Mouse (Mus musculus) lung, adult 18-20 months (tissue): ENCODE measurements at regions not wholly inside any gene's neighbourhood (a gene's known extent, or its start where the extent isn't known, plus 50 kb on each side); places are given as distances from the start of the nearest gene placed in this dataset.

Source experiments
- DNase-seq, 2 experiments: peaks; one replicate each; pipeline ENCODE4 v3.0.0; 2022; ENCODE audit warnings: mixed read lengths in 2 of 2

DNA sequence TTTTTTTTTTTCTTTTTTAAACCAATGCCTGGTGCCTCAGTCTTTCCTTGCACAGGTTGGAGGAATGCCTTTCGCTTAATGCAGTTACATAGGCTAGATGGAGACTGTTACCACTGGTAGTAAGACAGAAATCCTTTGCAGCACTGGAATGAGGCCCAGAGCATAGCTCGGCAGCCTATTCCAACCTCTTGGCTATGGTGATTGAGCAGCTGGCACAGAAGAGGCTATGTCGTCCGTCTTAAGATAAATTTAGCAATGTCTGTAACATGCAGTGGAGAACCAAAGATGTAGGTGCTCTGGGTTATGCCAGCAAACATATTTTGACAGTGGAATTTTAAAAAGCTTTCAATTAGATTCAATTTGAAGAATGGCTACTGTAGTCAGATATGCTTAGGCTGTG is 343.2 kb upstream of the Fam98a start:
- DNase-seq = no peak

- DNase-seq = no peak
These were observed 341.8 kb upstream of the Fam98a start for GRCm38 (mm10) chr17:75893559-75893958.

DNA sequence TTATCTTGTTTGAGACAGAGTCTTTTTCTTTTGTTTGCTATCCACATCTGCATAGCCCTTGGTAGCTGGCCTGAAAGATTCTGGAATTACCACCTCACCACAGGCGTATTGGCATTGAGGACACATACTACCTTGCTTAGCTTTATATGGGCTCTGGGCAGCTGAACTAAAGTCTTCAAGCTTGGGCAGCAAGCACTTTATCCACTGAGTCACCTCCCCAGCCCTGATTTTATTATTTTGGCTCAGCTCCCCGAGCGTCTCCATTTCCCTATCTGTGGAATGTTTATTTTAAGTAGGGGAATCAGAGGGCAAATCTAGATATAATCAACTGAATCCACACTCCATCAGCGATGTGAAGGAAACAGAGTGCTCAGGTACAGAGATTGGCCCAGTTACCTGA is 340.4 kb upstream of the Fam98a start:
- no peak for DNase-seq

DNA sequence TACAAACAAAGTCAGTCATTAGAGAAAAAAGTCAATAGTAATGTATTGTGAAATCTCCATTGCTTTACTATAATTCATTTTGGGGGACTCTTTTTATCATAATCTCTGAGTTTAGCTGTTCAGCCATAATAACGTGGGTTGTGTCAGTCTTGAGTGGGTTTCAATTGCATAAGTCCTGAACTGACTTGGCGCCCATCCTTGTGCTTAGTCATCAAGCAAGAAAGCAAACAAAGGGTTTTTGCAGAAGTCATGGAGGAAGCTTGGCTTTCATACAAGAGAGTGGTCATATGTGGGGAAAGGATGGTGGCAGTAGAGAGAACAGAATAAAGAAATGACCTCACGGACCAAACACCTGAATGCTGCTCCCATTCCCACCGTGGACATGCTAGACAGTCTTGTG is 339.8 kb upstream of the Fam98a start:
- DNase-seq = peak in 1 of 2 experiments; percentile 1

DNA sequence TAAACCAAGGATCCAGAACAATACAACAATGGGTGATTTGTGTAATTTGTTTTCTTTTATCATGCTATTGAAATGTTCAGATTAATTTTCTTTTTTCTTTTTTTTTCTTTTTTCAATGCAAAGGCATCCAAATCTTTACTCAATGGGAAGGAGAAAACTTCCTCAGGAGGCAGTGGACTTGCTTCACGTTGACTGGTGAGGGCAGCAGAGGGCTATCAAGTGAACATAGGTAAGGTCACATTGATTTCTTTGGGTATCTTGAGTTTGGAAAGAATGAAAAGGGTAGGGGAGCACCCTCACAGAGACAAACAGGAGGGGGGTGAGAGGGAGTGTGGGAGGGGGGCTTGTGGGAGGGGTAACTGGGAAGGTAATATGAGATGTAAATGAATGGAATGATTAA is 326.1 kb upstream of the Fam98a start:
- no peak for DNase-seq

DNA sequence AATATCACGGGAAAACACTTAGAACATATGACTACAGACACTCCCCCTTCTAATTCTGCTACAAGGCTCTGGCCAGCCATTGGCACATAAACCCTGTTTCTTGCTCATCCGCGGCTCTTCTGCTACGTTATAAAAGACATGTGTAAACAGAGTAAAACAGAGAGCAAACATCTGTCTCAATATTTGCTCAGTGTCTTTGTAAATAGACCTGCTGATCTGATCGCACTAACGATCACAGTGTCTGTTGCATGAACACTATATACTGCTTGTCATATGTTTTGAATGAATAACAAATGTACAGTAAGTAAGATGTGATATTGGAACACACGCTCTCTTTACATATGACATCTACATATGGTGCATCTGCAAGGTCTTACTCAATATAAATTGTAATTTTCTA is 325.1 kb upstream of the Fam98a start:
- DNase-seq = no peak

GRCm38 (mm10) chr17:75874535-75874934 is 322.8 kb upstream of the Fam98a start:
- DNase-seq = no peak

- DNase-seq = no peak
These were observed 318.7 kb upstream of the Fam98a start for GRCm38 (mm10) chr17:75870492-75870891.

- no peak for DNase-seq
These were observed 305.3 kb upstream of the Fam98a start for GRCm38 (mm10) chr17:75857015-75857414.

GRCm38 (mm10) chr17:75815997-75816626 is 264.4 kb upstream of the Fam98a start:
- no peak for DNase-seq

DNA sequence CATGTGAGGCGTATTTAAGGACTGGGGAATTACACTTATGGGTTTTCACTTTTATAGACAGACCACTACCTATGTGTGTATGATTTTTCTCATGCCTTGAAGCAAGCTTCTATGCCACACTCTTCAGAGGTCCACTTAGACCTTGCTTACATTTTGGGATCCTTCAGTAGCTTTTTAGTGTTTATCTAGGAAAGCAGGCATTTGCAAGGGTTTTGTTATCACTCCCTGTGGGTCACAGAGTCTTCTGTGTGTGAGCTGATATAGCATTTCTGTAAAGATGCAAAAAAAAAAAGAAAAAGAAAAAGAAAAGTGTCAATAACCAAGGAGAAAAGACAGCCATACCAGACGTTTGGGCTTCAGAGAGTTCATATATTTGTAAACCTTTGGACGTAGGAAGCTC is 260.4 kb upstream of the Fam98a start:
- DNase-seq = no peak

GRCm38 (mm10) chr17:75808524-75809326 is 257.0 kb upstream of the Fam98a start:
- no peak for DNase-seq

GRCm38 (mm10) chr17:75808025-75808424 is 256.3 kb upstream of the Fam98a start:
- no peak for DNase-seq

GRCm38 (mm10) chr17:75804358-75804757 is 252.6 kb upstream of the Fam98a start:
- no peak for DNase-seq

GRCm38 (mm10) chr17:75796380-75796779 is 244.6 kb upstream of the Fam98a start:
- no peak for DNase-seq

DNA sequence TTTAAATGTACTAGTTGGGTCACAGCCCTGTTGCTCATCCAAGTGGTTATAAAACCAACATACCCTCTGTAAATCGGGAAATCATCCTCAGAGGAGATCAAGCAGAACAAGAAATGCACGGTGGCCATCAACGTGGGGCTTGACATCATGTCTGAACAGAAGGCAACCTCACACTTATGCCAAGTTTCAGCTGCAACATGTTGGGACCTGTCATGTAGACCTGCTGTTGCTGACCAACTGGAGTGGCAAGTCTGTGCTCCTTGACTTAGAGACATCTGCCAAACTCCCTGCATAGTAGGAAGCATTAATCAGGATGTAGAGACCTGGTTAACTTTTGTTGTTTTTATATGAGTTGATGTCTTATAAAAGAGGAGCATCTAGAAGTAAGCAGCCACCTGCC is 244.0 kb upstream of the Fam98a start:
- no peak for DNase-seq

DNA sequence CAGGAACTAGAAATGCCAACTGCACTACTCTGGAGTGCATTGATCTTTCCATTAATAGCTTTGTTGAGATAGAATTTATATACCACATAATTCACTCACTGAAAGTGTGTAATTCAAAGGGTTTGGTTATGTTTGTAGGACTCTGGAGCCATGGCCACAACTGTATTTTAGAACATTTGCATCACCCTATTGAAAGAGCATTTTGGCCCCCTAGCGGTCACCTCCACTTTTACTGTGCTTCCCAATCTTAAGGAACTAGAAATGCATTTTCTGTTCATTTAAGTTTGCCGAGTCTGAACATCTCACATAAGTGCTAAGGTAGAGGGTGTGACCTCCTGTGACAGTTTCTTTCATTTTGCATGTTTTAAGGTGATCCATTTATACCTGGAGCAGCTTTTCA is 228.0 kb upstream of the Fam98a start:
- DNase-seq = no peak

DNA sequence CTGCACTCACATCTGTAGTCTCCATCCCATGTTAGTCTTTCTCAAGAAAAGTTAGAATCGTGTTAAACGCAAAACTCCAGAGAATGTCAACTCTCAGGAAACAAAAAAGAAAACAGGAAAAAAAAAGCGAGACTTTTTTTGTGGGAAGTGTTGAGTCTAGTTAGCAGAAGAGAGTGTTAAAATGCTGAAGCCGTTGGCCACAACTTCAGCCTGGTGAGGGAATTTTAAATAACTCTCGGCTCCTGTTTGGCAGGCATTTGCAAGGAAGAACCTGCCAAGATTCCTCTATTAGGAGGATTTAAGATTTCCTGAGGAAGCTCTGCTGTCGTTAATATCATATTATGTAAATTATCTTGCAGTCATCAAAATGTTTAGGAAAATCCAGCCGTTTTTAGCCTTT is 224.9 kb upstream of the Fam98a start:
- no peak for DNase-seq

GRCm38 (mm10) chr17:75775518-75775917 is 223.8 kb upstream of the Fam98a start:
- no peak for DNase-seq

DNA sequence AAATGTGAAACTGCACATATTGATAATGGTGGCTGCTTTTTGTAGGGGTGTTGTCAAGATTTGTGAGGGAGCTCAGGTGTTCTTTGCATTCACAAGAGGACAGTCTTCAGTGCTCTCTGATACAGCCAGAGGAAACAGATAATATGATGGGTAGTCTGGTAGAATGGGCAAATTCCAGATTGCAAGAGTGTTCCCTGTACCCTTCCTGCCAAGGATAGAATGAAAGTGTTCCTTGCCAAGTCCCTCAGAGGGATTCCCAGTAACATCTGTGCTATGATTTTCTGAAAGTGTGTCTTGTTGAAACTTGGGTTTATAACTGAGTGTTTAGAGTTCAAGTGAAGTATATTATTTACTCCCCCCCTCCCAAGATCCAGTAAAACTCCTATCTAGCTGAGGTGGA is 221.1 kb upstream of the Fam98a start:
- no peak for DNase-seq

DNA sequence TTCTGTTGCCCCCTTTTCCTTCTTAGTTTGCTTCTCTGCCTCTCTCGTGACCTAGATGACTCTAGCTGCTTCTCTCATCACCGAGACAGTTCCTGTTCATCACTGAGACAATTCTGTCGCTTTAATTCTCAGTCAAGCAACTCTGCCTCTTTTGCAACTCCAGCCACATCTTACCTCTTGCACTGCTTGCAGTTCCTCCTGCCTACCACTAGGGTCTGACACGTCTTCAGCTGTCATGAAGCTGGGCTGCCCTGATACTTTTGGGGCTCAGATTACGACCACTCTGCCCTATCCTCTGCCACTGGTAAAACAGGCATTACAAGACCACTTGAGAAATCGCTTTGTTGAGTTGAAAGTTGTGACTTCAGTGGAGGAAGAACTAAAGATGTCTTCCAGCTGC is 216.9 kb upstream of the Fam98a start:
- no peak for DNase-seq

- no peak for DNase-seq
These were observed 211.6 kb upstream of the Fam98a start for GRCm38 (mm10) chr17:75763391-75763790.

DNA sequence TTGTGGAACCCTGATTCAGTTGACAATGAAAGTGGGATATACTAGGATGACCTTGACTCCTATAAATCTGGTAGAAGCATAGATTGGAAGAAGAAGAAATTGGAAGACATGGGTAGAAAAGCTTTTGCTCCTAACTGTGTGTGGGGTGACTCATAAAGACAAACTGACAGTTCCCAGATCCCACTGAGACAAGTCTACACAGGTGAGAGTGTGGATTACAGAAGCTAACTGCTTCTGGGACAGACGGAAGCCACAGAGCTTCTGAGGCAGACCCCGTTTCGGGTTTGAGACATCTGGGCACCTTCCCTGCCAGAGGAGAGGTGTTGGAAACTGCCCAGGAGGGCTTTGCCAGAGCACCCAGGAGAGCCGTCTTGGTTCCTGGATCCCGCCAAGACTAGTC is 204.7 kb upstream of the Fam98a start:
- DNase-seq = no peak

- DNase-seq = no peak
These were observed 164.7 kb upstream of the Fam98a start for GRCm38 (mm10) chr17:75716458-75716857.

DNA sequence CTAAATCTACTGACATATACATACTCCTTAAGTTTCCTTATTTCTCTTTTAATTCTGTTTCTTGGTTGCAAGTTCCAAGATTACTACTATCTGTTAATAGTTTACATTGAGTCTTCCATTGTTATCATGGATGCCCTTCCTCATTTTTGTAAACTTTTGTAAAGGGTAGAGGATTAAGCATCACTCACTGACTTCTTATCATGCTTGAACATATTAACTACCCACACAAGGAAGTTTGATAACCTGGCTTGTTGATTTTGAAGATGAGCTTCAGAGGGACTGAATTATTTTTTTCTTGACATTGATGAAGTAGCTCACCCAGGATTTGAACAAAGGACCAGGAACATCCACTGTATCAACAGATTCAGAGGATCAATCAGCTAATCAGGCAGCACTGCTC is 162.8 kb upstream of the Fam98a start:
- no peak for DNase-seq
